Mouse (Mus musculus) adrenal gland, adult 2 months (tissue): Measurements from ENCODE around the gene Gm20738. TPM values are rescaled to one million over a fixed set of nuclear protein-coding genes. Genes with fewer than 3 reads are reported as not detected.
"Not testable (repeated sequence)": the region's sequence is repeated elsewhere in the genome, so short reads cannot be mapped to it uniquely, and the experiment has no call there.

Experiments
- DNase-seq: peaks from one replicate; pipeline ENCODE4 v3.0.0; 2021
- long read RNA-seq: library from polyadenylated mRNA; stranded (forward); transcript quantifications from one replicate; pipeline ENCODE4 v2.0.0, GENCODE M21; 2021
- polyA plus RNA-seq: library from polyadenylated mRNA; depleted of rRNA; stranded (reverse); fragments of >200 nt; gene quantifications from 2 replicates; pipeline ENCODE4 v1.2.3, GENCODE M21; 2012; rRNA removed
- total RNA-seq, 2 experiments: library from RNA; stranded (reverse); gene quantifications; 2 replicates each; pipeline ENCODE4 v1.2.3; 2021

Gene Gm20738
- total RNA-seq: not detected
- polyA plus RNA-seq: not detected in 2 replicates
- long read RNA-seq: 0 reads

GRCm38 (mm10) chrY:37957511-37957910, at the start of gene Gm20738:
Gene Gm20738 (plus strand): TSS chrY:37957811.
- not testable (repeated sequence) for DNase-seq
